Mouse (Mus musculus) stomach, embryonic 15.5 days (tissue): Measurements from ENCODE around the gene Ilf2. TPM values are rescaled to one million over a fixed set of nuclear protein-coding genes. Genes with fewer than 3 reads are reported as not detected.

Source experiments
- ATAC-seq: fragments of 200-750 bp; cut with Nextera tagmentation; 2 replicates; pipeline ENCODE4 v1.8.0; 2017; ENCODE audit warnings: low read depth, moderate number of reproducible peaks, moderate TSS enrichment; ENCODE audit not compliant: insufficient read depth, low FRiP score
- H3K27ac ChIP-seq: fragments of 300-500 bp; sonication (generic); 2 replicates; pipeline ENCODE4 v1.5.1; 2015; ENCODE audit warnings: mild to moderate bottlenecking, inconsistent platforms
- H3K27me3 ChIP-seq: fragments of 300-500 bp; sonication (generic); replicated peaks from 2 replicates; pipeline ENCODE4 v1.6.1; 2015; ENCODE audit warnings: inconsistent platforms
- H3K36me3 ChIP-seq: fragments of 300-500 bp; sonication (generic); 2 replicates; pipeline ENCODE4 v1.6.1; 2015; ENCODE audit warnings: inconsistent platforms
- H3K4me1 ChIP-seq: fragments of 300-500 bp; sonication (generic); 2 replicates; pipeline ENCODE4 v1.6.1; 2015; ENCODE audit warnings: inconsistent platforms
- H3K4me2 ChIP-seq: fragments of 300-500 bp; sonication (generic); 2 replicates; pipeline ENCODE4 v1.6.1; 2015; ENCODE audit warnings: mild to moderate bottlenecking, inconsistent platforms
- H3K4me3 ChIP-seq: fragments of 300-500 bp; sonication (generic); replicated peaks from 2 replicates; pipeline ENCODE4 v1.5.1; 2015; ENCODE audit warnings: inconsistent platforms
- H3K9ac ChIP-seq: fragments of 300-500 bp; sonication (generic); 2 replicates; pipeline ENCODE4 v1.6.1; 2015; ENCODE audit warnings: inconsistent platforms
- H3K9me3 ChIP-seq: fragments of 300-500 bp; sonication (generic); 2 replicates; pipeline ENCODE4 v1.6.1; 2016; ENCODE audit warnings: inconsistent platforms
- WGBS: fragments of 180-500 bp; shearing (Covaris S2); methylation state at CpG from one replicate; pipeline ENCODE4 v1.1.7; 2015; 5-methylcytosine and 5-hydroxymethylcytosine counted together
- polyA plus RNA-seq: library from polyadenylated mRNA; unstranded; fragments of >200 nt; fragmentation: Nextera tagmentation; extraction: Ambion mirVana; gene quantifications from 2 replicates; pipeline ENCODE4 v1.2.1, GENCODE M21; 2015

The Ilf2 gene
- 151 and 168 TPM in 2 replicates for polyA plus RNA-seq

GRCm38 (mm10) chr3:90475831-90476611 lies at the start of gene Ilf2:
Gene Ilf2, plus strand, starts transcription at chr3:90476126.
- Histone ChIP-seq H3K9me3 (no peaks in the 10 kb centered on the region), H3K27ac (peak within 1 kb of the TSS; percentile 93), H3K27me3 (no peaks in the 10 kb centered on the region), H3K36me3 (peaks cover 15% of the 10 kb centered on the region; the same call in 1 of the 2 replicates), H3K4me1 (peaks cover 6% of the 10 kb centered on the region; the same call in 1 of the 2 replicates), H3K4me2 (peak within 1 kb of the TSS; percentile 69), H3K4me3 (peak within 1 kb of the TSS; percentile 94), H3K9ac (peak within 1 kb of the TSS; percentile 99)
- under 1% methylated on average over 45 of the region's 45 CpGs for WGBS
- peak; percentile 99 for ATAC-seq

- Histone ChIP-seq H3K27ac (no peak overlapping the region), H3K9me3 (no peaks in the 10 kb centered on the region), H3K36me3 (peaks cover 16% of the 10 kb centered on the region), H3K4me3 (no peak overlapping the region), H3K4me1 (peaks cover 17% of the 10 kb centered on the region), H3K9ac (no peak overlapping the region), H3K27me3 (no peaks in the 10 kb centered on the region), H3K4me2 (no peak overlapping the region)
- ATAC-seq: no peak
- WGBS: 69% methylated on average over 1 of the region's 1 CpGs
Observed at GRCm38 (mm10) chr3:90427574-90427973, 48.4 kb upstream of the Ilf2 start.

DNA sequence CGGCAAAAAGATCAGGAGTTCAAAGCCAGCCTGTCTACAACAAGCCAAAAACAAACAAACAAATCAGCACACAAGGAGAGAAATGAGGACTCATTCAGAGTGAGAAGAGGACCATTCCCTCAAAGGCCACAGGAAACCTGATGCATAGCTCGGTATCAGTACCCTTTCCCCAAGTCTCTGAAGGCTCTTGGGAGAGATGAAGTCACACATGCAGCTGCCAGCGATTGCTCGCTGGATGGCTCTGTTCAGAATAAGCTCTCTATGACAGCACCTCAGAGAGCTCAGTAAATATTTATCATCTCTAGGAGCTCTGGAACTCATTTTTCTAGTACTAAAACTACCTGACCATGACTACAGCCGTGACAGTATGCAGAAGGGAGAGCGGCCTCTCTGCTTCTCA lies 47.7 kb upstream of the Ilf2 start:
- ATAC-seq: no peak
- H3K27ac ChIP-seq: no peak overlapping the region
- H3K27me3 ChIP-seq: no peaks in the 10 kb centered on the region
- 63% methylated on average over 6 of the region's 6 CpGs for WGBS
- no peak overlapping the region for H3K4me3 ChIP-seq
- peaks cover 10% of the 10 kb centered on the region for H3K36me3 ChIP-seq
- H3K9me3 ChIP-seq: no peaks in the 10 kb centered on the region
- no peak overlapping the region for H3K4me2 ChIP-seq
- H3K4me1 ChIP-seq: peaks cover 17% of the 10 kb centered on the region
- H3K9ac ChIP-seq: no peak overlapping the region

DNA sequence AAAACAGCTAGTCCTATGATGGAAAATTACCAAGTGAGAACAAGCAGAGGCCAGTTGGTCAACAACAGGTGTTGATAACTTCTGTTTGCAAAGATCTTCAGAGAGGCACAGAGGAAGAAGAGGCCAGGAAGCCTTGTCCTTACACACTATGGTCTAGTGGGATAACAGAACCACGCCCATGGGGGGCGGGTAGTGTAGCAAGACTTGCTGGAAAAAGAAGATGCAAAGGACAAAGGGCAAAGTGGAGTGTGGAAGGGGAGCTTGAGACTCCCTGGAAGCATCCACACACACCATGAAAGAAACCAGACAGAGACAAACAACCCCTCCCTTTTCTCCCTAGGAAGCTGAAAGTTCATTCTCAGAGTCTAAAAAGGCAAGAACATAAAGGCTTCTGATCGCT lies 46.4 kb upstream of the Ilf2 start:
- ATAC-seq: no peak
- H3K9ac ChIP-seq: no peak overlapping the region
- no peak overlapping the region for H3K27ac ChIP-seq
- WGBS: 78% methylated on average over 3 of the region's 3 CpGs
- no peak overlapping the region for H3K4me2 ChIP-seq
- H3K36me3 ChIP-seq: 0 out of 2 replicates have a peak, but pooled peaks cover 4% of the 10 kb centered on the region
- H3K27me3 ChIP-seq: no peaks in the 10 kb centered on the region
- H3K4me1 ChIP-seq: peaks cover 21% of the 10 kb centered on the region
- no peaks in the 10 kb centered on the region for H3K9me3 ChIP-seq
- H3K4me3 ChIP-seq: no peak overlapping the region

- 15% methylated on average over 2 of the region's 2 CpGs for WGBS
- no peaks in the 10 kb centered on the region for H3K27me3 ChIP-seq
Observed at GRCm38 (mm10) chr3:90432348-90432747, 43.6 kb upstream of the Ilf2 start.

GRCm38 (mm10) chr3:90432811-90433219 lies 43.1 kb upstream of the Ilf2 start:
- Histone ChIP-seq H3K4me2 (peak overlapping the region; percentile 91), H3K27me3 (no peaks in the 10 kb centered on the region), H3K4me1 (peaks cover 21% of the 10 kb centered on the region), H3K36me3 (no peaks in the 10 kb centered on the region), H3K4me3 (peak overlapping the region; percentile 70), H3K27ac (peak overlapping the region; percentile 95), H3K9ac (peak overlapping the region; percentile 77), H3K9me3 (no peaks in the 10 kb centered on the region)
- WGBS: 0% methylated on average over 12 of the region's 12 CpGs
- ATAC-seq: no peak

More at GRCm38 (mm10) chr3:90432348-90432747, 43.6 kb upstream of the Ilf2 start:
- Histone ChIP-seq H3K4me3 (peak overlapping the region; percentile 70), H3K9me3 (no peaks in the 10 kb centered on the region), H3K27ac (peak overlapping the region; percentile 95; the same call in 1 of the 2 replicates), H3K9ac (peak overlapping the region; percentile 77; the same call in 1 of the 2 replicates), H3K4me1 (peaks cover 21% of the 10 kb centered on the region), H3K4me2 (peak overlapping the region; percentile 91), H3K36me3 (no peaks in the 10 kb centered on the region)
- ATAC-seq: no peak

DNA sequence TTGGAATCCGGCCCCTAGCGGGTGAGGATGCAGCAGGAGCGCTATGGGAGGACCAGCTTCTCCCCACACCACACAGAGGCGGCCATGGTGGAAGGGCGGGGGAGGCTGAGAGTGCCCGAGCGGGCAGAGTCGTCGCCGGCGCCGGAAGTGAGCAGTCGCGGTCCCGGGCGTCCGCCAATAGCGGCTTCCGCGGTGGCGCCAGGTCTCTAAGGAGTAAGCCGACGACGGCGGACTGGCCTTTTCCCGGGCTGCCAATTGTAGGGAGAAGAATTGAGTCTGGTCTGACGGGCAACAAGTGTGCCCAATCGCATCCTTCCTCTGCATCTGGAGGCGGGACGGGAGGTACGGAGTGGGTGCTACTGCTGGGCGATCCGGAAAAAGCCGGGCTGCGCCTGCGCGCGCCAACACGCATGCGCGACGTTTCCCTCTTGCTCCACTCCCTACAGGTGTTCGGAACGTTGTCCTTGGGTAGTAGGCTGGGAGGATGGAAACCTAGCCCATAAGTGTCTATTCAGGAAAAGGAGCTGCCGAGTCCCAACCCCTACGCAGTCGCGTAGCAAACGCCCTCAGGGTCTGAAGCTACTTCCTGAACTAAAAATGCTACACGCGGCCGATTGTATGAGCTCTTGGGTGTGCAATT lies 42.4 kb upstream of the Ilf2 start, which contains the start of gene Ints3:
TSS of gene Ints3 (minus strand) at position 242 of the 640 bp plus-strand sequence.
- peak; percentile 99 for ATAC-seq
- Histone ChIP-seq H3K9me3 (no peaks in the 10 kb centered on the region), H3K27ac (peak within 1 kb of the TSS; percentile 95)

DNA sequence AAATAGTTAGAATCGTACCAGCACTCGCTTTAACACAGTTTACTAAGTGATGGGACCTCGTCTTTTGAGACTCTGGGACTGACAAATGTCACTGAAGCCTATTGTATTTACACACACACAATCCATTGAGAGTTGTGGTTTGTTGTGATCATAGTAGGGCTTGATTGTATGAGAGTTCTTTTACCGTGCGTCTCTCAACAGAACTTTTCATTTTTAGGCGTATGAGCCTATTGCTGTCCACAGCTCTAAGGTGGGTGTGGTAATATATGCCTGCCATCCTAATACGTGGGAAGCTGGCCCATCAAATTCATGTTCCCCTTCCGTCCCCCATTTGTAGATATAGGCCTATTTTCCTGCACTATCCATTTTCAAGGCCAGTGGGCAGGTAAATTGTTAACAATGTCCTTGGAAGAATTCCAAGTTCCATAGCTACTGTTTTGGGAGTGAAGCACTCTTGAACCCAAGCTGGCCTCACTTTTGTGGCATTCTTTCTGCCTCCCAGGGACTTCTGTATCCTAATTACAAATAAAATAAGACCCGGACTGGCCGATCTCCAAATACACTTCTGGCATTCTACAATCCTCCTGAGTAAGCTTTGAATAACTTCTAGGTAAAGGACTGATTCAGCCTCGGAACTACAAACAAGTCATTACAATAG lies 41.7 kb upstream of the Ilf2 start:
- Histone ChIP-seq H3K4me3 (peak overlapping the region; percentile 70), H3K9me3 (no peaks in the 10 kb centered on the region), H3K4me2 (peak overlapping the region; percentile 81), H3K4me1 (peaks cover 21% of the 10 kb centered on the region), H3K36me3 (no peaks in the 10 kb centered on the region), H3K27me3 (no peaks in the 10 kb centered on the region), H3K9ac (no peak overlapping the region), H3K27ac (peak overlapping the region; percentile 95)
- no peak for ATAC-seq
- WGBS: 51% methylated on average over 11 of the region's 11 CpGs

More for the DNA sequence above, 42.4 kb upstream of the Ilf2 start, which contains the start of gene Ints3:
- Histone ChIP-seq H3K36me3 (no peaks in the 10 kb centered on the region), H3K4me1 (peaks cover 21% of the 10 kb centered on the region), H3K27me3 (no peaks in the 10 kb centered on the region), H3K4me3 (peak within 1 kb of the TSS; percentile 70), H3K4me2 (peak within 1 kb of the TSS; percentile 91), H3K9ac (peak within 1 kb of the TSS; percentile 77)
- under 1% methylated on average over 52 of the region's 52 CpGs for WGBS

DNA sequence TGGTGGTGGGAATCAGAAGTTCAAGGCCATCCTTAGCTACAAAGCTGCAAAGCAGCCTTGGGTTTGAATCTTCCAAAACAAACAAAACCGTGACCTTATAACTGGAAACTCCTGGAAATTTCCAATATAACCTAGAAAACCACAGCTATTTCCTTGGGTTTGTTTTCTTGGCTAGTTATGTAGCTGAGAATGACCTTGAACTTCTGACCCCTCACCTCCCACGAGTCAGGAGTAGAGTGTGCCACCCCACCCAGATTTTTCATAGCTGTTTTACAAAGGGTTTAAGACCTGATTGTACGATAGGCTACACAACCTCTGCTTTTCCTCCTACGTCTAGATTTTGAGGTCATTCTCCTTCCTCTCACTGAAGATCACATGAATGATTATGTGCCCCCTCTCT lies 38.8 kb upstream of the Ilf2 start:
- 62% methylated on average over 4 of the region's 4 CpGs for WGBS
- Histone ChIP-seq H3K27ac (no peak overlapping the region), H3K4me2 (no peak overlapping the region), H3K9me3 (no peaks in the 10 kb centered on the region), H3K27me3 (no peaks in the 10 kb centered on the region), H3K4me3 (no peak overlapping the region), H3K4me1 (peaks cover 7% of the 10 kb centered on the region), H3K9ac (no peak overlapping the region), H3K36me3 (no peaks in the 10 kb centered on the region)
- ATAC-seq: no peak

GRCm38 (mm10) chr3:90440756-90441155 lies 35.2 kb upstream of the Ilf2 start:
- H3K27me3 ChIP-seq: no peaks in the 10 kb centered on the region
- H3K9me3 ChIP-seq: no peaks in the 10 kb centered on the region
- H3K4me2 ChIP-seq: no peak overlapping the region
- no peak for ATAC-seq
- no peak overlapping the region for H3K9ac ChIP-seq
- 82% methylated on average over 2 of the region's 2 CpGs for WGBS
- H3K36me3 ChIP-seq: no peaks in the 10 kb centered on the region
- no peaks in the 10 kb centered on the region for H3K4me1 ChIP-seq
- no peak overlapping the region for H3K27ac ChIP-seq
- no peak overlapping the region for H3K4me3 ChIP-seq

- no peak for ATAC-seq
- Histone ChIP-seq H3K4me1 (peaks cover 6% of the 10 kb centered on the region), H3K9me3 (no peaks in the 10 kb centered on the region), H3K36me3 (no peaks in the 10 kb centered on the region), H3K4me2 (no peak overlapping the region), H3K27me3 (no peaks in the 10 kb centered on the region), H3K27ac (no peak overlapping the region), H3K4me3 (no peak overlapping the region), H3K9ac (no peak overlapping the region)
- 90% methylated on average over 3 of the region's 3 CpGs for WGBS
Observed at GRCm38 (mm10) chr3:90443977-90444376, 31.9 kb upstream of the Ilf2 start.
